Mouse (Mus musculus) liver, embryonic 13.5 days (tissue): ENCODE results near the gene Ly6g5b. TPM values are rescaled to one million over a fixed set of nuclear protein-coding genes. Genes with fewer than 3 reads are reported as not detected.

Experiments used
- ATAC-seq: fragments of 200-750 bp; cut with Nextera tagmentation; 2 replicates; pipeline ENCODE4 v1.8.0; 2017; ENCODE audit warnings: low read depth, mild to moderate bottlenecking, moderate number of reproducible peaks, moderate library complexity
- DNase-seq: peaks from one replicate; pipeline ENCODE4 v3.0.0; 2022
- H3K27ac ChIP-seq: fragments of 300-500 bp; sonication (generic); 2 replicates; pipeline ENCODE4 v1.5.1; 2015; ENCODE audit warnings: moderate library complexity, mild to moderate bottlenecking, inconsistent platforms
- H3K27me3 ChIP-seq: fragments of 300-500 bp; sonication (generic); 2 replicates; pipeline ENCODE4 v1.6.1; 2015; ENCODE audit warnings: mild to moderate bottlenecking, inconsistent platforms
- H3K36me3 ChIP-seq: fragments of 300-500 bp; sonication (generic); 2 replicates; pipeline ENCODE4 v1.6.1; 2015; ENCODE audit warnings: mild to moderate bottlenecking, inconsistent platforms
- H3K4me1 ChIP-seq: fragments of 300-500 bp; sonication (generic); replicated peaks from 2 replicates; pipeline ENCODE4 v1.6.1; 2015; ENCODE audit warnings: inconsistent platforms
- H3K4me2 ChIP-seq: fragments of 300-500 bp; sonication (generic); 2 replicates; pipeline ENCODE4 v1.6.1; 2015; ENCODE audit warnings: inconsistent platforms, mild to moderate bottlenecking, moderate library complexity
- H3K4me3 ChIP-seq: fragments of 300-500 bp; sonication (generic); replicated peaks from 2 replicates; pipeline ENCODE4 v1.5.1; 2015; ENCODE audit warnings: mild to moderate bottlenecking, inconsistent platforms
- H3K9ac ChIP-seq: fragments of 300-500 bp; sonication (generic); 2 replicates; pipeline ENCODE4 v1.6.1; 2015; ENCODE audit warnings: mild to moderate bottlenecking, inconsistent platforms
- H3K9me3 ChIP-seq: fragments of 300-500 bp; sonication (generic); replicated peaks from 2 replicates; pipeline ENCODE4 v1.6.1; 2016; ENCODE audit warnings: inconsistent platforms
- WGBS: fragments of 180-500 bp; shearing (Covaris S2); methylation state at CpG from one replicate; pipeline ENCODE4 v1.1.7; 2015; ENCODE audit not compliant: insufficient replicate concordance; 5-methylcytosine and 5-hydroxymethylcytosine counted together
- polyA plus RNA-seq: library from polyadenylated mRNA; unstranded; fragments of >200 nt; fragmentation: Nextera tagmentation; extraction: Ambion mirVana; gene quantifications from 2 replicates; pipeline ENCODE4 v1.2.1, GENCODE M21; 2015

The Ly6g5b gene
- polyA plus RNA-seq, 1 experiment from 2014 or later: 0.28 TPM

- ATAC-seq: no peak
- WGBS: 87% methylated on average over 33 of the region's 33 CpGs
- no peak for DNase-seq
Observed at GRCm38 (mm10) chr17:35156461-35157200, 41.4 kb upstream of the Ly6g5b start.

GRCm38 (mm10) chr17:35155451-35155850 lies 40.2 kb upstream of the Ly6g5b start:
- WGBS: 90% methylated on average over 12 of the region's 12 CpGs
- H3K9me3 ChIP-seq: no peaks in the 10 kb centered on the region
- H3K27ac ChIP-seq: no peak overlapping the region
- H3K27me3 ChIP-seq: no peaks in the 10 kb centered on the region
- H3K4me2 ChIP-seq: no peak overlapping the region
- 0 out of 2 replicates have a peak, but pooled peaks cover 6% of the 10 kb centered on the region for H3K4me1 ChIP-seq
- H3K4me3 ChIP-seq: no peak overlapping the region
- no peak for ATAC-seq
- H3K9ac ChIP-seq: no peak overlapping the region
- DNase-seq: no peak
- H3K36me3 ChIP-seq: peaks cover 99% of the 10 kb centered on the region

More at GRCm38 (mm10) chr17:35156461-35157200, 41.4 kb upstream of the Ly6g5b start:
- H3K4me2 ChIP-seq: no peak overlapping the region
- H3K36me3 ChIP-seq: peaks cover 100% of the 10 kb centered on the region
- no peaks in the 10 kb centered on the region for H3K9me3 ChIP-seq
- no peak overlapping the region for H3K4me3 ChIP-seq
- no peak overlapping the region for H3K27ac ChIP-seq
- H3K9ac ChIP-seq: no peak overlapping the region
- H3K27me3 ChIP-seq: no peaks in the 10 kb centered on the region
- H3K4me1 ChIP-seq: peaks cover 10% of the 10 kb centered on the region

- Histone ChIP-seq H3K4me3 (no peak overlapping the region), H3K4me2 (no peak overlapping the region), H3K36me3 (peaks cover 99% of the 10 kb centered on the region), H3K27me3 (no peaks in the 10 kb centered on the region), H3K4me1 (0 out of 2 replicates have a peak, but pooled peaks cover 6% of the 10 kb centered on the region), H3K9ac (no peak overlapping the region), H3K9me3 (no peaks in the 10 kb centered on the region), H3K27ac (no peak overlapping the region)
- ATAC-seq: no peak
- no peak for DNase-seq
- 85% methylated on average over 7 of the region's 7 CpGs for WGBS
Observed at GRCm38 (mm10) chr17:35154616-35155015, 39.4 kb upstream of the Ly6g5b start.

- no peak overlapping the region for H3K27ac ChIP-seq
- no peak overlapping the region for H3K4me2 ChIP-seq
- H3K4me1 ChIP-seq: 0 out of 2 replicates have a peak, but pooled peaks cover 6% of the 10 kb centered on the region
- no peaks in the 10 kb centered on the region for H3K9me3 ChIP-seq
- 86% methylated on average over 4 of the region's 4 CpGs for WGBS
- ATAC-seq (no peak), DNase-seq (no peak)
- peaks cover 99% of the 10 kb centered on the region for H3K36me3 ChIP-seq
- H3K27me3 ChIP-seq: no peaks in the 10 kb centered on the region
- H3K4me3 ChIP-seq: no peak overlapping the region
- no peak overlapping the region for H3K9ac ChIP-seq
Observed at GRCm38 (mm10) chr17:35153931-35154330, 38.7 kb upstream of the Ly6g5b start.

GRCm38 (mm10) chr17:35153077-35153476 lies 37.8 kb upstream of the Ly6g5b start:
- ATAC-seq (no peak), DNase-seq (no peak)
- H3K4me1 ChIP-seq: 0 out of 2 replicates have a peak, but pooled peaks cover 6% of the 10 kb centered on the region
- no peak overlapping the region for H3K4me2 ChIP-seq
- H3K9ac ChIP-seq: no peak overlapping the region
- no peaks in the 10 kb centered on the region for H3K9me3 ChIP-seq
- H3K36me3 ChIP-seq: peaks cover 99% of the 10 kb centered on the region
- H3K4me3 ChIP-seq: no peak overlapping the region
- no peaks in the 10 kb centered on the region for H3K27me3 ChIP-seq
- WGBS: 83% methylated on average over 9 of the region's 9 CpGs
- H3K27ac ChIP-seq: no peak overlapping the region

GRCm38 (mm10) chr17:35152121-35152520 lies 36.9 kb upstream of the Ly6g5b start:
- no peaks in the 10 kb centered on the region for H3K9me3 ChIP-seq
- DNase-seq: no peak
- H3K27ac ChIP-seq: no peak overlapping the region
- no peak overlapping the region for H3K9ac ChIP-seq
- H3K27me3 ChIP-seq: no peaks in the 10 kb centered on the region
- H3K4me3 ChIP-seq: no peak overlapping the region
- ATAC-seq: no peak
- 0 out of 2 replicates have a peak, but pooled peaks cover 6% of the 10 kb centered on the region for H3K4me1 ChIP-seq
- H3K36me3 ChIP-seq: peaks cover 98% of the 10 kb centered on the region
- H3K4me2 ChIP-seq: no peak overlapping the region
- 93% methylated on average over 4 of the region's 4 CpGs for whole genome bisulfite sequencing

- Histone ChIP-seq H3K4me3 (no peak overlapping the region), H3K9me3 (no peaks in the 10 kb centered on the region), H3K36me3 (peaks cover 98% of the 10 kb centered on the region), H3K27me3 (no peaks in the 10 kb centered on the region), H3K9ac (no peak overlapping the region), H3K4me2 (no peak overlapping the region), H3K4me1 (0 out of 2 replicates have a peak, but pooled peaks cover 4% of the 10 kb centered on the region), H3K27ac (peak overlapping the region; percentile 38; the same call in 1 of the 2 replicates)
- 63% methylated on average over 5 of the region's 5 CpGs for WGBS
- DNase-seq (no peak), ATAC-seq (no peak)
Observed at GRCm38 (mm10) chr17:35147922-35148639, 32.9 kb upstream of the Ly6g5b start.

GRCm38 (mm10) chr17:35147348-35147747 lies 32.1 kb upstream of the Ly6g5b start:
- H3K27ac ChIP-seq: peak overlapping the region; percentile 38; the same call in 1 of the 2 replicates
- H3K4me3 ChIP-seq: no peak overlapping the region

GRCm38 (mm10) chr17:35146139-35146538 lies 30.9 kb upstream of the Ly6g5b start:
- no peak overlapping the region for H3K27ac ChIP-seq

More at GRCm38 (mm10) chr17:35147348-35147747, 32.1 kb upstream of the Ly6g5b start:
- Histone ChIP-seq H3K4me2 (no peak overlapping the region), H3K4me1 (0 out of 2 replicates have a peak, but pooled peaks cover 4% of the 10 kb centered on the region), H3K9me3 (no peaks in the 10 kb centered on the region), H3K9ac (no peak overlapping the region), H3K27me3 (no peaks in the 10 kb centered on the region), H3K36me3 (peaks cover 98% of the 10 kb centered on the region)
- DNase-seq: no peak
- no peak for ATAC-seq
- WGBS: 59% methylated on average over 3 of the region's 3 CpGs

GRCm38 (mm10) chr17:35141971-35142370 lies 26.7 kb upstream of the Ly6g5b start:
- WGBS: 79% methylated on average over 6 of the region's 6 CpGs
- Histone ChIP-seq H3K4me3 (no peak overlapping the region), H3K9ac (no peak overlapping the region), H3K9me3 (no peaks in the 10 kb centered on the region), H3K36me3 (peaks cover 90% of the 10 kb centered on the region), H3K27me3 (no peaks in the 10 kb centered on the region), H3K27ac (no peak overlapping the region), H3K4me1 (peaks cover 9% of the 10 kb centered on the region), H3K4me2 (no peak overlapping the region)
- ATAC-seq: no peak
- no peak for DNase-seq

More at GRCm38 (mm10) chr17:35146139-35146538, 30.9 kb upstream of the Ly6g5b start:
- Histone ChIP-seq H3K4me3 (no peak overlapping the region), H3K4me2 (no peak overlapping the region), H3K36me3 (peaks cover 98% of the 10 kb centered on the region), H3K27me3 (no peaks in the 10 kb centered on the region), H3K9me3 (no peaks in the 10 kb centered on the region), H3K4me1 (0 out of 2 replicates have a peak, but pooled peaks cover 4% of the 10 kb centered on the region), H3K9ac (no peak overlapping the region)
- ATAC-seq (no peak), DNase-seq (no peak)
- whole genome bisulfite sequencing: 88% methylated on average over 5 of the region's 5 CpGs

- H3K27me3 ChIP-seq: no peaks in the 10 kb centered on the region
- H3K4me3 ChIP-seq: no peak overlapping the region
- DNase-seq: no peak
- H3K36me3 ChIP-seq: peaks cover 76% of the 10 kb centered on the region
- ATAC-seq: no peak
- no peak overlapping the region for H3K4me2 ChIP-seq
- no peaks in the 10 kb centered on the region for H3K9me3 ChIP-seq
- no peak overlapping the region for H3K27ac ChIP-seq
- WGBS: 81% methylated on average over 16 of the region's 16 CpGs
- H3K4me1 ChIP-seq: peaks cover 20% of the 10 kb centered on the region
- H3K9ac ChIP-seq: no peak overlapping the region
Observed at GRCm38 (mm10) chr17:35140490-35140996, 25.3 kb upstream of the Ly6g5b start.
